Mouse (Mus musculus) hindlimb bud, embryonic 11.5 days (tissue): ENCODE data around the gene Olfm1.

Source experiments
- DNase-seq: peaks from one replicate; pipeline ENCODE4 v3.0.0-alpha.2; 2012; ENCODE audit warnings: low read depth, low spot score; ENCODE audit errors: extremely low spot score

The Olfm1 gene

DNA sequence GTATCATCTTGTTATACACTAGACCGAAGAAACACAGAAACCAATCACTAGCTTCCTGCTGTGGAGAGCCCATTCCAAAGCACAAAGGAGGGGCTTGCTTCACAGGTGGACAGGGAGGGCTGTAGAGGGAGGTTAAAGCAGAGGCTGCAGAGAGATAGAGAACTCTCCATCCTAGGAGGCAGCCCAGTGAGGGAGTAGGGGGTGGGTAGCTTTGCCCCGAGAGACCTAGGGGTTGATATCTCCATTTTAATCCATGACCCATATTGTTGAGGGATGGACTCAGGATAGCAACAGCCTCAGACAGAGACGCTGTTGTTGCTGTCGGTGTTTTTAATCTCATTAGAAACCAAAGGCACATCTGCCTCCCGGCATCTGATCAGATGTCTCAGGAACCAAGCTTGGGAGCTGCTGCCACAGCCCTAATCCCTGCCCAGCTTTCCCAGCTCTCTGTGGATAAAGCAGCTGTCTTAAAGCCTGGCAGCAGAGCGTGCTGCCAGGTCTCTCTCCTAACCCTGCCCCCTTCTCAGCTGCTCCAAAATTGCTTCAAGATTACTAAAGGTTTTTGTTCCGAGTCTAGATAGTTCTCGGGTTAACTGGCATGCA, 34.9 kb downstream of the Olfm1 start:
- no peak for DNase-seq

- DNase-seq: no peak
Observed at GRCm38 (mm10) chr2:28228364-28228763, 35.6 kb downstream of the Olfm1 start.

- DNase-seq: no peak
Observed at GRCm38 (mm10) chr2:28235129-28235528, 42.3 kb downstream of the Olfm1 start.

GRCm38 (mm10) chr2:28236447-28236846, 43.7 kb downstream of the Olfm1 start:
- DNase-seq: no peak

DNA sequence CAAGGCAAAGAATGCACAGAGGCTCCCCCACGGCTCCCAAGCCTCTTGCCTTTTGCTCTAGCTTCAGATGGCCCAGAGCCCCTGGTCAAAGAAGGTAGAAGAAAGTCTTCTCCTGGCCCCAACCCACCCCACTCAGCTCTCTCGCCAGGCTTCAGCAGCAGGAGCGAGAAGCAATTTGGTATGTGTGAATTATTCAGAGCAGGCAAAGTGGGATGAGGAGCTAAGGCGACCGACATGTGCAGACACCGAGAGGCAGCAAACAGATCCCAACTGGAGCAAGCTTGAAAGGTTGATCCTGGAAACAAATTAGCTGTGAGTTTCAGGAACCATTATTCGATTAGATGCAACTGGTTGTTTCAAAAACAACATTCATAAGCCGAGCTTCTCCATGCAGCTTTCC, 46.8 kb downstream of the Olfm1 start:
- no peak for DNase-seq

DNA sequence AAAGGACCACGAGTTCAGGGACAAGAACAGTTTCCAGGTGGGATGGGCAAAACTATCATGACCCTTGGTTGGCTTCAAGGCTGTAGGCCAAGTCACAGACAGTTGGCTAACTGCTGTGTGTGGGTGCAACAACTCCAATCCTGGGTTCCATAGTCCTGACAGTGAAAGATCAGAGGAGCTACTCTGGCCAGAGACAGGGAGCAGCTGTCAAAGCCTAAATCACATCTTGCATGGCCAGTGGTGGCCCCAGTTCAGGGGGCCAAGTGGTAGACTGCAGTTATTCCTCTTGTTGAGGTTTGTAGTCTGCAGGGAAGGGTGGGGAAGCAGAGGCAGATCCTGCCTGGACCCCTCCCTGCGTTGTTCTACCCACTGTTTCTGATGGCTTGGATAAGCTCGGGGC, 48.1 kb downstream of the Olfm1 start:
- DNase-seq: no peak

- no peak for DNase-seq
Observed at GRCm38 (mm10) chr2:28241520-28242221, 48.9 kb downstream of the Olfm1 start.

- DNase-seq: no peak
Observed at GRCm38 (mm10) chr2:28242222-28242543, 49.4 kb downstream of the Olfm1 start.

DNA sequence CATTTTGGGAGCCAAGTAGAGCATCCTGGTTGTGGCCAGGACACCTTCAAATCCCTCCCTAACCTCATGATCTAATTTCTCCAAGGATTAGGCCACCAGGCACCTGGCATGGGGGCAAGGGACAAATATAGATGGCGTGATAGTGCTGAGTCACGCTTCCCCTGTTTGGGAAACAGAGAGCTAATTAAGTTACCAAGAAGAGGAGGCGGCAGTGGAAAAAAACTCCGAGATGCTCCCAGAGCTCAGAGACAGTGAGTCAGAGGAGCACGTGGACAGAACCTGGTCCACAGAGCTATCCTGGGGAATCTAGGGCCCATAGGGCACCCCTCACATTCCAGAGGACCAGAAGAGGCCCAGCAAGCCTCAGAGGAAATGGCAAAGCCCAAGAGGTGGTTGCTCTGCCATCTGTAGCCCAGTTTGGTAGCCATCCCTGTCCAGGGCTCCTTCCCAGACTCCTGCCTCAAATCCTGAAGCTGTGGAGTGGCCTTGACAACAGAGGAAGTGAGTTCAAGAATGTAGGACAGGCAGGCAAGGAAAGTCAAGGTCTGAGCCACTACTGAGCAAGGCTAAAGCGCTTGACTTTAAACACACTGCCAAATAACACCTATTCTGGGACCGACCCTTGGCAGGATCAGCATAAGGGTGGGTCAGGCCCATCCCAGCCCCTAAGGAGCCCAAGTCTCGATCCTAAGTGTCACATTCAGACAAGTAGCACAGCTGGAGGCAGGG, 52.0 kb downstream of the Olfm1 start:
- no peak for DNase-seq

- DNase-seq: no peak
Observed at GRCm38 (mm10) chr2:28246110-28246653, 53.4 kb downstream of the Olfm1 start.

GRCm38 (mm10) chr2:28247098-28247497, 54.3 kb downstream of the Olfm1 start:
- no peak for DNase-seq

DNA sequence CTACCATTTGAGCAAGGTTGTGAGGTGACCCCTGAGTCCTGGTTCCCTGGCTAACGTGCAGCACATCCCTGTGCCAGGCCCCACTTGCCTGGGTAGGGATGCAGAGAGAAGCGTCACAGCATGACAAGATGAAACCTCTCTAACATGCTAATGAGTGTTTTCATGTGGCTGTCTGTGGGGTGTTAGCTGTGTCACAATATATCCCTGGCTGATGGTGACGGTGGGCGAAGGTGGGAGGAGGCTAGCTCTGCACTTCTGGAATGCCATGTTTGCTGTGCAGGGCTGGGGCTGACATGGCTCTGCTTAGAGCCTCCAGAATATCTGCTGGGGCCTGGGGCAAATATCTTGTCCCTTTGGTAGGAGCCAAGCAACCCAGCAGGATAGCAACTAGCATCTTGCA, 59.8 kb downstream of the Olfm1 start:
- no peak for DNase-seq

DNA sequence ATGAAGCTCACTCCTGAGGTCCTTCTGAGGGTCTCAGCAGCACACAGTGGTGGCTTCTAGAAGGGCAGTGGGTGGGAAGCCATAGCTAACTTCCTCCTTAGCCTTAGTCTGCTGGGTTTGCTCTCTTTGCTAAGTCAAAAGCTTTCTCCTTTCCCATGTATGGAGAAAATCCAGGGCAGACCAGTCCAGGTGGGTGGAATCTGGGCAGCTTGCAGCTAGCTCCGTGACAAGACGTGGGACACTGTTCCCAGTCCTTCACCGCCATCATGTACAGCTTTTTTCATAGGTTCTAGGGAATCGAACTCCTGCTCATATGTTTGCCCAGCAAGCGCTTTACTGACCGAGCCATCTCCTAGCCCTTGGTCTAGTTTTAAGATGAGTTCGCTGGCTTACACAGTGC, 63.2 kb downstream of the Olfm1 start:
- no peak for DNase-seq

- no peak for DNase-seq
Observed at GRCm38 (mm10) chr2:28261438-28261837, 68.6 kb downstream of the Olfm1 start.

GRCm38 (mm10) chr2:28267776-28268275, 75.0 kb downstream of the Olfm1 start:
- no peak for DNase-seq

DNA sequence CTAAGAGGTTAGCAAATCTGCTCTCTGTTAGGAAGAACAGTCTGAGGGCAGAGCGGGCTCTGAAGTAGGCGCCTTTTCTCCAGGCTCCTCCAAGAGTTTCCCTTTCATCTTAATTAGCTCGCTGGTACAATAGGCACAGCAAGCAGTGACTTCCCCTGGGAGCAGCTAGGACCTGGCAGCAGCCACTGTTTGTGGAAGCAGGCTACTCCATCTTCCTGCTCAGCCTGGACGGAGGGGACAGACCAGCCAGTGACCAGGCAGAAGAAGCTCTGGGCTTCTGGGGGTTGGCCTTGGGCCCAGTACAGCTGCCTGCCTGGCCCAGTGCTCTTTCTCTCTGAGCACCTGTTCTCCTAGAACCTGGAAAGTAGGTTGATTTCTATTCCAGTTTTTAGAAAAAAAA, 77.8 kb downstream of the Olfm1 start:
- no peak for DNase-seq

DNA sequence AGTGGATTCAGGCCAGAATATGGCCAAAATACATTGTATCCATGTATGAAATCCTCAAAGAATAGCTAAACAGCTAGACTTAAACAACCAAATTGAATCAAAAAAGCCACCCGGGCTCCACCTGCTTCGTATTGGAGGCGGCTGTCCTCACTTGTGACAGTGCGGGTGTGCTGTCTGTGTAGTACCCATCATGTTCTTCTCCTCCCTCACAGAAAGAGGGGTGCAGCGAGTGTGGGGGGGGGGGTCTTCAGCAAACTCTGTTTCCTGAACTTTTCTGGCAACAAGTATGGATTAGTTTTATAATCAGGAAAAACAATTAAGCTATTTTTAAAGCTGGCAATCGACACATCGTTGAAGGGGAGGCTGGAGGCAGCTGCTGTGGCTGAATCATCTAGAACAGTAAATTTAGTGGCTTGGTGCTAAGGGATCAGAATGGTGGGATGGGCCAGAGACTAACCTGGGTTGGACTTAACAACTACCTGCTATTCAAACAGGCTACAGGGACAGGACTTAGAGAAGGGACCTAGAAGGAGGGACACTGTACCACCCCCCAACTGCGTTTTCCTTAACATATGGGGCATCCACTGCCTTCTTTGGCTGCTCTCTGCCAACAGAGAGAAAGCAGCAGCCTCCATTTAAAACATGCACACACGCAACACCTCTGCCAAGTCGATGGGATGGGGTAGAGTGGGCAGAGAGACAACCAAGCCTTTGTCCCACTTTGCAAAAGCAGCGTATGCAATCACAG, 79.6 kb downstream of the Olfm1 start:
- no peak for DNase-seq

GRCm38 (mm10) chr2:28274006-28274405, 81.2 kb downstream of the Olfm1 start:
- DNase-seq: no peak

- no peak for DNase-seq
Observed at GRCm38 (mm10) chr2:28275345-28275744, 82.6 kb downstream of the Olfm1 start.

- DNase-seq: no peak
Observed at GRCm38 (mm10) chr2:28278150-28278549, 85.4 kb downstream of the Olfm1 start.

GRCm38 (mm10) chr2:28278853-28279252, 86.1 kb downstream of the Olfm1 start:
- no peak for DNase-seq
